Mouse (Mus musculus): ENCODE measurements around the gene Olfr695. TPM values are rescaled to one million over a fixed set of nuclear protein-coding genes. Genes with fewer than 3 reads are reported as not detected.
"Not testable (repeated sequence)": the region's sequence is repeated elsewhere in the genome, so short reads cannot be mapped to it uniquely, and the experiment has no call there.

The Olfr695 gene
- polyA plus RNA-seq, 1 experiment, result not detected

- no peak overlapping the region for H3K27ac ChIP-seq (ENCODE audit: control insufficient read depth, insufficient read depth, low read depth, low read length, poor library complexity)
These were observed 4.7 kb downstream of the Olfr695 start for GRCm38 (mm10) chr7:106711463-106711862.

GRCm38 (mm10) chr7:106707705-106708104, 8.5 kb downstream of the Olfr695 start:
- not testable (repeated sequence) for H3K27ac ChIP-seq (ENCODE audit: control insufficient read depth, insufficient read depth, low read depth, low read length, poor library complexity)
- 90% methylated on average over 10 of the region's 10 CpGs for WGBS

More at GRCm38 (mm10) chr7:106711463-106711862, 4.7 kb downstream of the Olfr695 start:
- Histone ChIP-seq H3K4me1 (ENCODE audit: control insufficient read depth, insufficient read depth, low read length) (no peaks in the 10 kb centered on the region; the same call in 1 of the 2 replicates), H3K4me3 (replicated peaks; ENCODE audit: control insufficient read depth, low read depth, low read length) (no peak overlapping the region)
- 39% methylated on average over 6 of the region's 6 CpGs for WGBS
- no peak for TF ChIP-seq POLR2A (IDR thresholded peaks at IDR 0.05; ENCODE audit: borderline replicate concordance, control insufficient read depth, low read depth, low read length)
- TF ChIP-seq CTCF (IDR thresholded peaks at IDR 0.05; ENCODE audit: control insufficient read depth, insufficient read depth, low read length), result no peak

GRCm38 (mm10) chr7:106696891-106697290, 19.3 kb downstream of the Olfr695 start:
- TF ChIP-seq POLR2A (IDR thresholded peaks at IDR 0.05; ENCODE audit: borderline replicate concordance, control insufficient read depth, low read depth, low read length), result no peak
- no peak for TF ChIP-seq CTCF (IDR thresholded peaks at IDR 0.05; ENCODE audit: control insufficient read depth, insufficient read depth, low read length)
- H3K4me1 ChIP-seq (ENCODE audit: control insufficient read depth, insufficient read depth, low read length), result no peaks in the 10 kb centered on the region
- H3K4me3 ChIP-seq (replicated peaks; ENCODE audit: control insufficient read depth, low read depth, low read length), result no peak overlapping the region
- H3K27ac ChIP-seq (ENCODE audit: control insufficient read depth, insufficient read depth, low read depth, low read length, poor library complexity), result no peak overlapping the region
- 43% methylated on average over 1 of the region's 1 CpGs for WGBS

More at GRCm38 (mm10) chr7:106707705-106708104, 8.5 kb downstream of the Olfr695 start:
- not testable (repeated sequence) for H3K4me3 ChIP-seq (replicated peaks; ENCODE audit: control insufficient read depth, low read depth, low read length); H3K4me1 ChIP-seq (ENCODE audit: control insufficient read depth, insufficient read depth, low read length)

- 80% methylated on average over 3 of the region's 3 CpGs for WGBS
- no peak overlapping the region for H3K27ac ChIP-seq (ENCODE audit: control insufficient read depth, insufficient read depth, low read depth, low read length, poor library complexity)
- no peaks in the 10 kb centered on the region for H3K4me1 ChIP-seq (ENCODE audit: control insufficient read depth, insufficient read depth, low read length)
- TF ChIP-seq CTCF (IDR thresholded peaks at IDR 0.05; ENCODE audit: control insufficient read depth, insufficient read depth, low read length), result no peak
- no peak for TF ChIP-seq POLR2A (IDR thresholded peaks at IDR 0.05; ENCODE audit: borderline replicate concordance, control insufficient read depth, low read depth, low read length)
- H3K4me3 ChIP-seq (replicated peaks; ENCODE audit: control insufficient read depth, low read depth, low read length), result no peak overlapping the region
These were observed 23.2 kb downstream of the Olfr695 start for GRCm38 (mm10) chr7:106692976-106693375.

- Histone ChIP-seq H3K4me3 (replicated peaks; ENCODE audit: control insufficient read depth, low read depth, low read length) (no peak within 1 kb of the TSS), H3K27ac (ENCODE audit: control insufficient read depth, insufficient read depth, low read depth, low read length, poor library complexity) (no peak within 1 kb of the TSS), H3K4me1 (ENCODE audit: control insufficient read depth, insufficient read depth, low read length) (no peaks in the 10 kb centered on the region)
- 87% methylated on average over 1 of the region's 1 CpGs for WGBS
- TF ChIP-seq POLR2A (IDR thresholded peaks at IDR 0.05; ENCODE audit: borderline replicate concordance, control insufficient read depth, low read depth, low read length), result no peak
- TF ChIP-seq CTCF (IDR thresholded peaks at IDR 0.05; ENCODE audit: control insufficient read depth, insufficient read depth, low read length), result no peak
These were observed 24.5 kb downstream of the Olfr695 start, which contains the start of gene Olfr694 for GRCm38 (mm10) chr7:106691714-106692113. TSS of gene Olfr694 (minus strand) at chr7:106691814.

GRCm38 (mm10) chr7:106685382-106685781, 30.8 kb downstream of the Olfr695 start:
- 66% methylated on average over 2 of the region's 2 CpGs for WGBS
- Histone ChIP-seq H3K4me3 (replicated peaks; ENCODE audit: control insufficient read depth, low read depth, low read length) (no peak overlapping the region), H3K4me1 (ENCODE audit: control insufficient read depth, insufficient read depth, low read length) (no peaks in the 10 kb centered on the region), H3K27ac (ENCODE audit: control insufficient read depth, insufficient read depth, low read depth, low read length, poor library complexity) (no peak overlapping the region)
- TF ChIP-seq CTCF (IDR thresholded peaks at IDR 0.05; ENCODE audit: control insufficient read depth, insufficient read depth, low read length) (no peak), POLR2A (IDR thresholded peaks at IDR 0.05; ENCODE audit: borderline replicate concordance, control insufficient read depth, low read depth, low read length) (no peak)

GRCm38 (mm10) chr7:106680484-106680883, 35.7 kb downstream of the Olfr695 start, which contains the start of gene Olfr693:
TSS of gene Olfr693 (minus strand) at chr7:106680584.
- no peak within 1 kb of the TSS for H3K4me3 ChIP-seq (replicated peaks; ENCODE audit: control insufficient read depth, low read depth, low read length)
- H3K4me1 ChIP-seq (ENCODE audit: control insufficient read depth, insufficient read depth, low read length), result no peaks in the 10 kb centered on the region
- H3K27ac ChIP-seq (ENCODE audit: control insufficient read depth, insufficient read depth, low read depth, low read length, poor library complexity), result no peak within 1 kb of the TSS
- no peak for TF ChIP-seq POLR2A (IDR thresholded peaks at IDR 0.05; ENCODE audit: borderline replicate concordance, control insufficient read depth, low read depth, low read length)
- no peak for TF ChIP-seq CTCF (IDR thresholded peaks at IDR 0.05; ENCODE audit: control insufficient read depth, insufficient read depth, low read length)

Other genes with a start within 250 kb of the Olfr695 start
- gene Olfr693, start 35.8 kb downstream of the Olfr695 start, polyA plus RNA-seq (2011; ENCODE audit: insufficient read depth, insufficient read length, low replicate concordance, missing spikeins), result not detected in 2 replicates
- gene Olfr694, start 24.6 kb downstream of the Olfr695 start, polyA plus RNA-seq (2011; ENCODE audit: insufficient read depth, insufficient read length, low replicate concordance, missing spikeins), result not detected in 2 replicates
- not detected in 2 replicates for gene Olfr697, start 26.0 kb upstream of the Olfr695 start, polyA plus RNA-seq (2011; ENCODE audit: insufficient read depth, insufficient read length, low replicate concordance, missing spikeins)
- gene Olfr698, start 39.0 kb upstream of the Olfr695 start, polyA plus RNA-seq (2011; ENCODE audit: insufficient read depth, insufficient read length, low replicate concordance, missing spikeins), result not detected in 2 replicates
- gene Olfr699, start 76.8 kb upstream of the Olfr695 start, polyA plus RNA-seq (2011; ENCODE audit: insufficient read depth, insufficient read length, low replicate concordance, missing spikeins), result 0.36 and 0.60 TPM in 2 replicates
- not detected in 2 replicates for gene Olfr700, start 92.4 kb upstream of the Olfr695 start, polyA plus RNA-seq (2011; ENCODE audit: insufficient read depth, insufficient read length, low replicate concordance, missing spikeins)
- gene Olfr701, start 97.7 kb upstream of the Olfr695 start, polyA plus RNA-seq (2011; ENCODE audit: insufficient read depth, insufficient read length, low replicate concordance, missing spikeins), result not detected in 2 replicates
- not detected in 2 replicates for gene Olfr702, start 117.5 kb upstream of the Olfr695 start, polyA plus RNA-seq (2011; ENCODE audit: insufficient read depth, insufficient read length, low replicate concordance, missing spikeins)
- not detected in 2 replicates for gene Olfr703, start 127.0 kb upstream of the Olfr695 start, polyA plus RNA-seq (2011; ENCODE audit: insufficient read depth, insufficient read length, low replicate concordance, missing spikeins)
- 0.75 TPM in 1 of 2 replicates, not detected in the other for gene Olfr704, start 146.8 kb upstream of the Olfr695 start, polyA plus RNA-seq (2011; ENCODE audit: insufficient read depth, insufficient read length, low replicate concordance, missing spikeins)
- gene Olfr705, start 160.5 kb upstream of the Olfr695 start, polyA plus RNA-seq (2011; ENCODE audit: insufficient read depth, insufficient read length, low replicate concordance, missing spikeins), result not detected in 2 replicates
- not detected in 2 replicates for gene Olfr706, start 171.8 kb upstream of the Olfr695 start, polyA plus RNA-seq (2011; ENCODE audit: insufficient read depth, insufficient read length, low replicate concordance, missing spikeins)
- not detected in 2 replicates for gene Olfr707, start 184.8 kb upstream of the Olfr695 start, polyA plus RNA-seq (2011; ENCODE audit: insufficient read depth, insufficient read length, low replicate concordance, missing spikeins)
- not detected in 2 replicates for gene Olfr1532-ps1, start 191.6 kb upstream of the Olfr695 start, polyA plus RNA-seq (2011; ENCODE audit: insufficient read depth, insufficient read length, low replicate concordance, missing spikeins)
- not detected in 2 replicates for gene Olfr709-ps1, start 215.8 kb upstream of the Olfr695 start, polyA plus RNA-seq (2011; ENCODE audit: insufficient read depth, insufficient read length, low replicate concordance, missing spikeins)
- gene Olfr710, start 231.9 kb upstream of the Olfr695 start, polyA plus RNA-seq (2011; ENCODE audit: insufficient read depth, insufficient read length, low replicate concordance, missing spikeins), result not detected in 2 replicates
- gene Olfr6, start 247.5 kb upstream of the Olfr695 start, polyA plus RNA-seq (2011; ENCODE audit: insufficient read depth, insufficient read length, low replicate concordance, missing spikeins), result 0.29 TPM in 1 of 2 replicates, not detected in the other

All from bone marrow, adult 2 months (tissue).